Mouse (Mus musculus): Measurements from ENCODE around the gene Gm20708. TPM values are rescaled to one million over a fixed set of nuclear protein-coding genes. Genes with fewer than 3 reads are reported as not detected.

Gm20708 gene
- polyA plus RNA-seq, 1 experiment from 2014 or later: 1.2 TPM

GRCm38 (mm10) chr11:117845651-117846050 lies 36.2 kb downstream of the Gm20708 start:
- Histone ChIP-seq H3K27ac (ENCODE audit: low read depth, low read length) (no peak overlapping the region), H3K4me1 (ENCODE audit: control insufficient read depth, insufficient read depth, low read length) (peaks cover 11% of the 10 kb centered on the region), H3K9ac (replicated peaks; ENCODE audit: low read depth, low read length) (no peak overlapping the region), H3K4me2 (ENCODE audit: low read depth, low read length) (no peak overlapping the region), H3K4me3 (ENCODE audit: low read depth, low read length) (no peak overlapping the region), H3K27me3 (ENCODE audit: control insufficient read depth, insufficient read depth, low read length) (no peaks in the 10 kb centered on the region), H3K36me3 (ENCODE audit: control insufficient read depth, insufficient read depth, low read length) (no peaks in the 10 kb centered on the region), H3K9me3 (ENCODE audit: control insufficient read depth, low read length) (no peaks in the 10 kb centered on the region)
- 79% methylated on average over 2 of the region's 2 CpGs for WGBS
- no peak for ATAC-seq (ENCODE audit: low read depth)

GRCm38 (mm10) chr11:117846640-117847039 lies 37.2 kb downstream of the Gm20708 start:
- ATAC-seq (ENCODE audit: low read depth): no peak
- Histone ChIP-seq H3K4me3 (ENCODE audit: low read depth, low read length) (no peak overlapping the region), H3K4me1 (ENCODE audit: control insufficient read depth, insufficient read depth, low read length) (peaks cover 11% of the 10 kb centered on the region), H3K4me2 (ENCODE audit: low read depth, low read length) (no peak overlapping the region), H3K36me3 (ENCODE audit: control insufficient read depth, insufficient read depth, low read length) (no peaks in the 10 kb centered on the region), H3K27ac (ENCODE audit: low read depth, low read length) (no peak overlapping the region), H3K9me3 (ENCODE audit: control insufficient read depth, low read length) (no peaks in the 10 kb centered on the region), H3K9ac (replicated peaks; ENCODE audit: low read depth, low read length) (no peak overlapping the region), H3K27me3 (ENCODE audit: control insufficient read depth, insufficient read depth, low read length) (no peaks in the 10 kb centered on the region)
- WGBS: 54% methylated on average over 5 of the region's 5 CpGs

DNA sequence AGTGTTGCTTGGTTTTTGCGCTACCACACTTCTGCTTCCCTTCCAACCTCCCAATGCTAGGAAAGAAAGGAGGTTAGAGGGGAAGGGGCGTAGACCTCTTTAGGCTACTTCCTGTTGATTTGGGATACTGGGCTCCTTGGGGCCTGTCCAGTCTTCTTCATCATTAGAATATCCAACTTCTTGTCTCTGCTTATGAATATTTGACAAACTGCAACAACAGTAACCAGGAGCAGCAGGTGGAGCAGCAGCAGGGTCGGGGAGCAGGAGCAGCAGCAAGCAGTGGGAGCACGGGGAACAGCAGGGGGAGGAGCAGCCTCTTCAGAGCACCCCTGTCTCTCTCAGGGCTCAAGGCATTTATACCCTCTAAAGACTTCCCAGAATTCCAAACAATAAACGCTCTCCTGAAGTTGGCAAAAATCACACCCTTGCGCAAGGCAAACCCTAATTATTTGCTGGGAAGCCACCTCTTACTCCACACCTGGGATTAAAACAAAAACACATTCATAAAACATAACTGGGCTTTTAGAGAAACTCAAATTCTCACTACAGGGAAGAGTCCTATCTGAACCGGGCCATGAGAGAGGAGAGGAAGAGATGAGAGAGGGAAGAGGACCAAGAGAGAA lies 38.2 kb downstream of the Gm20708 start:
- peak overlapping the region; percentile 83 for H3K4me2 ChIP-seq (ENCODE audit: low read depth, low read length)
- WGBS: 84% methylated on average over 7 of the region's 7 CpGs
- no peak for ATAC-seq (ENCODE audit: low read depth)
- no peak overlapping the region; the same call in 1 of the 2 replicates for H3K9ac ChIP-seq (replicated peaks; ENCODE audit: low read depth, low read length)
- no peaks in the 10 kb centered on the region for H3K36me3 ChIP-seq (ENCODE audit: control insufficient read depth, insufficient read depth, low read length)
- peak overlapping the region; percentile 95; the same call in 1 of the 2 replicates for H3K27ac ChIP-seq (ENCODE audit: low read depth, low read length)
- peaks cover 11% of the 10 kb centered on the region for H3K4me1 ChIP-seq (ENCODE audit: control insufficient read depth, insufficient read depth, low read length)
- no peaks in the 10 kb centered on the region for H3K9me3 ChIP-seq (ENCODE audit: control insufficient read depth, low read length)
- H3K27me3 ChIP-seq (ENCODE audit: control insufficient read depth, insufficient read depth, low read length): no peaks in the 10 kb centered on the region
- H3K4me3 ChIP-seq (ENCODE audit: low read depth, low read length): no peak overlapping the region

DNA sequence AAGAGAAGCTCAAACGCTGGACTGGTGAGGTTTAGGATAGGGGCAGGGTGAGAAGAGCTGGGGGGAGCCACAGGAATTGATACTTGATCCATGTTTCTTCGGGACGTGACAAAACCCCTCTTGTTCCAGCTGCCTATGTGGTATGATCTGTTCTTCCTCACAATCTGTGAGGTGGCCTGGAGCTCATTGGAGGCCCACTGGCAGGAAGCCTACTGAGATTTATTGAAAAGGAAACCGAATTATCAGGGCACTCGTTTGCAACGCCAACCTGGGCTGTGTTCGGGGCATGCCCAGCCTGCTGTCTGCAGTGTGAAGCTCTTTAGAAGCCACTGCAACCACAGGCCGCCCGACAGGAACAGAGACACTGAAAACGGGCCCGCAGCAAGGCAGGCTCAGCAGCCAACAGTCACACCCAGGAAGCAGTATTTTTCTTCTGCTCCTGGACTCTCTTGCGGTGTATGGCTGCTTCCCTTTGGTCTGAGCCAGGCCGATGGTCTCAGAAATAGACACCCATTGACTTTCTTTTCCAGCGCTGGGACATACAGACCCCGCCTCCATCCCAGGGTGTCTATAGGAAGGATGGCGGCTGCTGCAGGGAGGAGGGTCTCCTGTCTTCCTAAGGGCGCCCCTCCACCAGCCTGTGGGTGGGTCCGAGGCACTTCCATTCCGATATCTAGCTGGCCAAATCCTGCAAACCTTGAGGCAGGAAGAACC lies 39.0 kb downstream of the Gm20708 start:
- H3K4me3 ChIP-seq (ENCODE audit: low read depth, low read length): peak overlapping the region; percentile 48
- H3K36me3 ChIP-seq (ENCODE audit: control insufficient read depth, insufficient read depth, low read length): no peaks in the 10 kb centered on the region
- no peaks in the 10 kb centered on the region for H3K9me3 ChIP-seq (ENCODE audit: control insufficient read depth, low read length)
- peak overlapping the region; percentile 95 for H3K27ac ChIP-seq (ENCODE audit: low read depth, low read length)
- peak; percentile 86 for ATAC-seq (ENCODE audit: low read depth)
- peaks cover 11% of the 10 kb centered on the region for H3K4me1 ChIP-seq (ENCODE audit: control insufficient read depth, insufficient read depth, low read length)
- H3K27me3 ChIP-seq (ENCODE audit: control insufficient read depth, insufficient read depth, low read length): no peaks in the 10 kb centered on the region
- peak overlapping the region; percentile 76 for H3K9ac ChIP-seq (replicated peaks; ENCODE audit: low read depth, low read length)
- peak overlapping the region; percentile 83 for H3K4me2 ChIP-seq (ENCODE audit: low read depth, low read length)
- 8% methylated on average over 19 of the region's 19 CpGs for WGBS

DNA sequence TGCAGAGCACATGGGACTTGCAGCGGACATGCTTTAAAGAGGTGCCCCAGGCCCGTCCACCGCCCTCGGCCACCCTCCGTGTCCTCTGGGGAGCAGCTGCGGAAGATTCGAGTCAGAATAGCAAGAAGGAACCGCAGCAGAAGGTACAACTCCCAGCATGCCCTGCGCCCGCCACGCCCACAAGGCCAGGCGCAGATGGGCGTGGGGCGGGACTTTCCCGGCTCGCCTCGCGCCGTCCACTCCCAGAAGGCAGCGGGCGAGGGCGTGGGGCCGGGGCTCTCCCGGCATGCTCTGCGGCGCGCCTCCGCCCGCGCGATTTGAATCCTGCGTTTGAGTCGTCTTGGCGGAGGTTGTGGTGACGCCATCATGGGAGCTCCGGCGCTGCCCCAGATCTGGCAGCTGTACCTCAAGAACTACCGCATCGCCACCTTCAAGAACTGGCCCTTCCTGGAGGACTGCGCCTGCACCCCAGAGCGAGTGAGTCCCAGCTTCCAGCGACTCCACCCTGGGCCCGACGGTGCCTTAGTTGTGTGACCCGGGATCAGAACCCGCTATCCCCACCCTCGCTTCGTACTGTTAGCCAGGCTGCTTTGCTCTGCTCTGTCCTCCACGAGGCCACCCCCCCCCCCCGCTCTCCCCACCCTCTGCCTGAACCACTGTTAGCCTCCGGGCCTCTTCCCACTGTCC lies 39.7 kb downstream of the Gm20708 start, which contains the start of gene Birc5:
TSS of gene Birc5 (plus strand) at position 267 of the 687 bp plus-strand sequence.
- H3K9me3 ChIP-seq (ENCODE audit: control insufficient read depth, low read length): no peaks in the 10 kb centered on the region
- peak within 1 kb of the TSS; percentile 76 for H3K9ac ChIP-seq (replicated peaks; ENCODE audit: low read depth, low read length)
- H3K4me2 ChIP-seq (ENCODE audit: low read depth, low read length): peak within 1 kb of the TSS; percentile 83
- peak; percentile 93 for ATAC-seq (ENCODE audit: low read depth)
- WGBS: under 1% methylated on average over 45 of the region's 51 CpGs
- peak within 1 kb of the TSS; percentile 48 for H3K4me3 ChIP-seq (ENCODE audit: low read depth, low read length)
- no peaks in the 10 kb centered on the region for H3K36me3 ChIP-seq (ENCODE audit: control insufficient read depth, insufficient read depth, low read length)
- H3K4me1 ChIP-seq (ENCODE audit: control insufficient read depth, insufficient read depth, low read length): peaks cover 11% of the 10 kb centered on the region
- H3K27ac ChIP-seq (ENCODE audit: low read depth, low read length): peak within 1 kb of the TSS; percentile 95
- no peaks in the 10 kb centered on the region for H3K27me3 ChIP-seq (ENCODE audit: control insufficient read depth, insufficient read depth, low read length)

- no peak overlapping the region for H3K27ac ChIP-seq (ENCODE audit: low read depth, low read length)
- no peaks in the 10 kb centered on the region for H3K27me3 ChIP-seq (ENCODE audit: control insufficient read depth, insufficient read depth, low read length)
- no peak overlapping the region for H3K4me2 ChIP-seq (ENCODE audit: low read depth, low read length)
- ATAC-seq (ENCODE audit: low read depth): no peak
- H3K36me3 ChIP-seq (ENCODE audit: control insufficient read depth, insufficient read depth, low read length): no peaks in the 10 kb centered on the region
- no peak overlapping the region for H3K4me3 ChIP-seq (ENCODE audit: low read depth, low read length)
- no peak overlapping the region for H3K9ac ChIP-seq (replicated peaks; ENCODE audit: low read depth, low read length)
- no peaks in the 10 kb centered on the region for H3K9me3 ChIP-seq (ENCODE audit: control insufficient read depth, low read length)
- 97% methylated on average over 3 of the region's 3 CpGs for WGBS
- peaks cover 11% of the 10 kb centered on the region for H3K4me1 ChIP-seq (ENCODE audit: control insufficient read depth, insufficient read depth, low read length)
Measured at GRCm38 (mm10) chr11:117852875-117853274, 43.4 kb downstream of the Gm20708 start.

- Histone ChIP-seq H3K4me2 (ENCODE audit: low read depth, low read length) (no peak overlapping the region), H3K27me3 (ENCODE audit: control insufficient read depth, insufficient read depth, low read length) (no peaks in the 10 kb centered on the region), H3K36me3 (ENCODE audit: control insufficient read depth, insufficient read depth, low read length) (no peaks in the 10 kb centered on the region), H3K9ac (replicated peaks; ENCODE audit: low read depth, low read length) (no peak overlapping the region), H3K4me3 (ENCODE audit: low read depth, low read length) (no peak overlapping the region), H3K4me1 (ENCODE audit: control insufficient read depth, insufficient read depth, low read length) (peaks cover 4% of the 10 kb centered on the region; the same call in 1 of the 2 replicates), H3K27ac (ENCODE audit: low read depth, low read length) (no peak overlapping the region), H3K9me3 (ENCODE audit: control insufficient read depth, low read length) (no peaks in the 10 kb centered on the region)
- 95% methylated on average over 9 of the region's 9 CpGs for WGBS
- ATAC-seq (ENCODE audit: low read depth): no peak
Measured at GRCm38 (mm10) chr11:117854241-117854640, 44.8 kb downstream of the Gm20708 start.

DNA sequence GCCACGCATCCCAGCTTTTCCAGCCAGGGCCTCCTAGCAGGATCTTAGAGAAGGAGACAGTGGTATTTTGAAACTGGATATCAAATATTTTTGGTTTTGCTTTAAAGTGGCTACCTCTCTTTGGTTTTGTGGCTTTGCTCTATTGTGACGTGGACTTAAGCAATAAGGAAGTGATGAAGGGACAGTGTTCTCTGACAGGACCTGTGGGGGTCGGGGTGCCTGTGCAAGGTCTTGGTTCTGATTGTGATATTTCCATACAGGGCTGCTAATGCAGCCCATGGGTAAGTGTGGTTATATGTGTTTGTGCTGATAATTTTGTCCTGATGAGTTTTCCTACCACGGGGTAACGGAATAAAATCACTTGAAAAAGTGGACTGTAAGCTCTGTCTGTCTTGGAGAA lies 45.9 kb downstream of the Gm20708 start:
- H3K4me1 ChIP-seq (ENCODE audit: control insufficient read depth, insufficient read depth, low read length): no peaks in the 10 kb centered on the region
- WGBS: 98% methylated on average over 5 of the region's 5 CpGs
- ATAC-seq (ENCODE audit: low read depth): no peak
- H3K9me3 ChIP-seq (ENCODE audit: control insufficient read depth, low read length): no peaks in the 10 kb centered on the region
- H3K9ac ChIP-seq (replicated peaks; ENCODE audit: low read depth, low read length): no peak overlapping the region
- H3K27ac ChIP-seq (ENCODE audit: low read depth, low read length): no peak overlapping the region
- H3K4me3 ChIP-seq (ENCODE audit: low read depth, low read length): no peak overlapping the region
- H3K4me2 ChIP-seq (ENCODE audit: low read depth, low read length): no peak overlapping the region
- H3K36me3 ChIP-seq (ENCODE audit: control insufficient read depth, insufficient read depth, low read length): no peaks in the 10 kb centered on the region
- H3K27me3 ChIP-seq (ENCODE audit: control insufficient read depth, insufficient read depth, low read length): no peaks in the 10 kb centered on the region

DNA sequence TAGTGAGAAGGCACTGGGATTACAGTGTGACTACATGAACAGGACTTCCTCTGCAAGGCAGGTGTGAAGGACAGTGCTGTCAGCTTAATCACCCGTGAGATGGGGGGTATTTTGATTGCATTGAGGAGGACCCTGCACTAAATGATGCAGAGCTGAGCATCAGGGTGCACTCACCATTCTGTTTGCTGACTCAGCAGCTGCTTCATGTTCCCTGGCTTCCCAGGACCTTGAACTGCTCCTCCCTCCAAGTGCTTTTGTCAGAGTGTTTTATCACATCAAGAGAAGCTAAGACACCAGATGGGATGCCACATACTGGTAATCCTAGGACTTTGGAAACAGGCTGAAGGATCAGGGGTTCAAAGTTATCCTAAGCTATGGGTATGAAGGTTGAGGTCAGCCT lies 46.5 kb downstream of the Gm20708 start:
- 95% methylated on average over 1 of the region's 1 CpGs for WGBS
- ATAC-seq (ENCODE audit: low read depth): no peak

More for the DNA sequence above, 46.5 kb downstream of the Gm20708 start:
- Histone ChIP-seq H3K27ac (ENCODE audit: low read depth, low read length) (no peak overlapping the region), H3K4me1 (ENCODE audit: control insufficient read depth, insufficient read depth, low read length) (no peaks in the 10 kb centered on the region), H3K36me3 (ENCODE audit: control insufficient read depth, insufficient read depth, low read length) (no peaks in the 10 kb centered on the region), H3K27me3 (ENCODE audit: control insufficient read depth, insufficient read depth, low read length) (no peaks in the 10 kb centered on the region), H3K9ac (replicated peaks; ENCODE audit: low read depth, low read length) (no peak overlapping the region), H3K4me2 (ENCODE audit: low read depth, low read length) (no peak overlapping the region), H3K9me3 (ENCODE audit: control insufficient read depth, low read length) (no peaks in the 10 kb centered on the region), H3K4me3 (ENCODE audit: low read depth, low read length) (no peak overlapping the region)
